Mouse (Mus musculus) E14TG2a.4 (cell line): Measurements from ENCODE around the gene Ggact.

Experiments
- H3K27me3 ChIP-seq: 2 replicates; pipeline ENCODE4 v1.6.1; 2014; ENCODE audit warnings: low read length, control low read depth; ENCODE audit not compliant: insufficient read depth
- H3K36me3 ChIP-seq: 2 replicates; pipeline ENCODE4 v1.6.1; 2014; ENCODE audit warnings: low read length, control low read depth; ENCODE audit not compliant: insufficient read depth
- H3K4me1 ChIP-seq: replicated peaks from 2 replicates; pipeline ENCODE4 v1.6.1; 2014; ENCODE audit warnings: low read depth, low read length, control low read depth
- H3K4me3 ChIP-seq: replicated peaks from 2 replicates; pipeline ENCODE4 v1.5.1; 2014; ENCODE audit warnings: mild to moderate bottlenecking, low read length
- H3K9me3 ChIP-seq: 2 replicates; pipeline ENCODE4 v1.6.1; 2014; ENCODE audit warnings: low read length, control low read depth
- CTCF ChIP-seq: conservative IDR thresholded peaks from 2 replicates; pipeline ENCODE4 v1.5.1; 2014; ENCODE audit warnings: low read length
- NANOG ChIP-seq: IDR thresholded peaks from 2 replicates; pipeline ENCODE4 v1.6.1; 2014; ENCODE audit warnings: borderline replicate concordance, low read length, mixed read lengths
- POU5F1 ChIP-seq: IDR thresholded peaks from 2 replicates; pipeline ENCODE4 v1.6.1; 2014; ENCODE audit warnings: low read length, borderline replicate concordance

Ggact gene

GRCm38 (mm10) chr14:122880291-122880690 is 33.3 kb downstream of the Ggact start:
- Histone ChIP-seq H3K4me1 (no peaks in the 10 kb centered on the region), H3K4me3 (no peak overlapping the region), H3K9me3 (no peaks in the 10 kb centered on the region), H3K36me3 (no peaks in the 10 kb centered on the region), H3K27me3 (no peaks in the 10 kb centered on the region)
- TF ChIP-seq NANOG (no peak), POU5F1 (no peak), CTCF (no peak)

GRCm38 (mm10) chr14:122877787-122878186 is 35.8 kb downstream of the Ggact start:
- Histone ChIP-seq H3K36me3 (no peaks in the 10 kb centered on the region), H3K4me3 (no peak overlapping the region), H3K9me3 (no peaks in the 10 kb centered on the region), H3K4me1 (no peaks in the 10 kb centered on the region), H3K27me3 (no peaks in the 10 kb centered on the region)
- TF ChIP-seq POU5F1 (no peak), CTCF (0 out of 2 replicates have a peak, but pooled peaks have one; percentile 5)

GRCm38 (mm10) chr14:122876723-122877122 is 36.8 kb downstream of the Ggact start:
- H3K27me3 ChIP-seq, result no peaks in the 10 kb centered on the region
- H3K9me3 ChIP-seq, result no peaks in the 10 kb centered on the region
- no peaks in the 10 kb centered on the region for H3K36me3 ChIP-seq
- H3K4me1 ChIP-seq, result no peaks in the 10 kb centered on the region
- no peak for TF ChIP-seq POU5F1
- no peak for TF ChIP-seq NANOG
- TF ChIP-seq CTCF, result no peak
- no peak overlapping the region for H3K4me3 ChIP-seq

GRCm38 (mm10) chr14:122876163-122876562 is 37.4 kb downstream of the Ggact start:
- Histone ChIP-seq H3K36me3 (no peaks in the 10 kb centered on the region), H3K4me1 (no peaks in the 10 kb centered on the region), H3K27me3 (no peaks in the 10 kb centered on the region), H3K4me3 (no peak overlapping the region), H3K9me3 (no peaks in the 10 kb centered on the region)
- TF ChIP-seq CTCF, result peak; percentile 84
- no peak for TF ChIP-seq POU5F1

- Histone ChIP-seq H3K9me3 (no peaks in the 10 kb centered on the region), H3K4me1 (no peaks in the 10 kb centered on the region), H3K4me3 (no peak overlapping the region), H3K27me3 (no peaks in the 10 kb centered on the region), H3K36me3 (no peaks in the 10 kb centered on the region)
- no peak for TF ChIP-seq POU5F1
- TF ChIP-seq CTCF, result no peak
Measured at GRCm38 (mm10) chr14:122875636-122876035, 37.9 kb downstream of the Ggact start.

GRCm38 (mm10) chr14:122875056-122875455 is 38.5 kb downstream of the Ggact start:
- no peaks in the 10 kb centered on the region for H3K9me3 ChIP-seq
- H3K4me3 ChIP-seq, result no peak overlapping the region
- no peaks in the 10 kb centered on the region for H3K36me3 ChIP-seq
- no peaks in the 10 kb centered on the region for H3K4me1 ChIP-seq
- TF ChIP-seq NANOG, result no peak
- no peak for TF ChIP-seq POU5F1
- TF ChIP-seq CTCF, result no peak
- H3K27me3 ChIP-seq, result no peaks in the 10 kb centered on the region

- H3K9me3 ChIP-seq, result no peaks in the 10 kb centered on the region
- H3K4me1 ChIP-seq, result no peaks in the 10 kb centered on the region
- H3K27me3 ChIP-seq, result no peaks in the 10 kb centered on the region
- H3K4me3 ChIP-seq, result no peak overlapping the region
- TF ChIP-seq POU5F1, result no peak
- TF ChIP-seq NANOG, result no peak
- TF ChIP-seq CTCF, result no peak
- no peaks in the 10 kb centered on the region for H3K36me3 ChIP-seq
Measured at GRCm38 (mm10) chr14:122872612-122873011, 40.9 kb downstream of the Ggact start.

GRCm38 (mm10) chr14:122871841-122872580 is 41.5 kb downstream of the Ggact start:
- no peak overlapping the region for H3K4me3 ChIP-seq
- H3K27me3 ChIP-seq, result no peaks in the 10 kb centered on the region
- no peaks in the 10 kb centered on the region for H3K4me1 ChIP-seq
- TF ChIP-seq NANOG (peak; percentile 39; the same call in 1 of the 2 replicates), POU5F1 (no peak), CTCF (no peak)
- H3K9me3 ChIP-seq, result no peaks in the 10 kb centered on the region
- H3K36me3 ChIP-seq, result no peaks in the 10 kb centered on the region

GRCm38 (mm10) chr14:122869831-122870230 is 43.7 kb downstream of the Ggact start:
- no peaks in the 10 kb centered on the region for H3K9me3 ChIP-seq
- no peak overlapping the region for H3K4me3 ChIP-seq
- H3K36me3 ChIP-seq, result no peaks in the 10 kb centered on the region
- no peaks in the 10 kb centered on the region for H3K27me3 ChIP-seq
- TF ChIP-seq NANOG, result no peak
- TF ChIP-seq POU5F1, result no peak
- TF ChIP-seq CTCF, result no peak
- no peaks in the 10 kb centered on the region for H3K4me1 ChIP-seq
